Mouse (Mus musculus): ENCODE data around the gene Coa6. TPM values are rescaled to one million over a fixed set of nuclear protein-coding genes. Genes with fewer than 3 reads are reported as not detected.

Gene Coa6
- polyA plus RNA-seq, 1 experiment from 2014 or later: 48.9 TPM

- Histone ChIP-seq H3K9me3 (replicated peaks) (no peaks in the 10 kb centered on the region), H3K4me1 (no peaks in the 10 kb centered on the region), H3K9ac (no peak overlapping the region), H3K36me3 (peaks cover 30% of the 10 kb centered on the region), H3K27ac (replicated peaks) (no peak overlapping the region), H3K4me2 (replicated peaks) (no peak overlapping the region), H3K27me3 (no peaks in the 10 kb centered on the region), H3K4me3 (replicated peaks) (no peak overlapping the region)
- ATAC-seq (ENCODE audit: insufficient number of reproducible peaks, low FRiP score, low TSS enrichment, low read depth): no peak
- WGBS: 85% methylated on average over 7 of the region's 7 CpGs
Measured at GRCm38 (mm10) chr8:126464071-126464470, 41.8 kb downstream of the Coa6 start.

GRCm38 (mm10) chr8:126473802-126474298 is 51.5 kb downstream of the Coa6 start:
- WGBS: 11% methylated on average over 16 of the region's 16 CpGs
- ATAC-seq (ENCODE audit: insufficient number of reproducible peaks, low FRiP score, low TSS enrichment, low read depth): no peak
- H3K9me3 ChIP-seq (replicated peaks): no peaks in the 10 kb centered on the region
- peaks cover 18% of the 10 kb centered on the region for H3K4me1 ChIP-seq
- H3K27me3 ChIP-seq: no peaks in the 10 kb centered on the region
- H3K36me3 ChIP-seq: peaks cover 10% of the 10 kb centered on the region; the same call in 1 of the 2 replicates
- peak overlapping the region; percentile 94 for H3K4me3 ChIP-seq (replicated peaks)
- H3K9ac ChIP-seq: peak overlapping the region; percentile 81
- H3K4me2 ChIP-seq (replicated peaks): peak overlapping the region; percentile 81
- H3K27ac ChIP-seq (replicated peaks): peak overlapping the region; percentile 88

GRCm38 (mm10) chr8:126474299-126475187 is 52.2 kb downstream of the Coa6 start, which contains the start of gene Tarbp1:
Gene Tarbp1, minus strand, starts transcription at chr8:126475065.
- ATAC-seq (ENCODE audit: insufficient number of reproducible peaks, low FRiP score, low TSS enrichment, low read depth): peak; percentile 94
- Histone ChIP-seq H3K9me3 (replicated peaks) (no peaks in the 10 kb centered on the region), H3K9ac (peak within 1 kb of the TSS; percentile 81), H3K4me2 (replicated peaks) (peak within 1 kb of the TSS; percentile 81), H3K27ac (replicated peaks) (peak within 1 kb of the TSS; percentile 88), H3K36me3 (0 out of 2 replicates have a peak, but pooled peaks cover 7% of the 10 kb centered on the region), H3K4me1 (peaks cover 18% of the 10 kb centered on the region), H3K4me3 (replicated peaks) (peak within 1 kb of the TSS; percentile 94), H3K27me3 (no peaks in the 10 kb centered on the region)
- WGBS: under 1% methylated on average over 115 of the region's 124 CpGs

Other genes starting within 250 kb of the Coa6 start
- gene Slc35f3, start 124.0 kb upstream of the Coa6 start, polyA plus RNA-seq (2015; fragmentation: Nextera tagmentation; extraction: Ambion mirVana): 0.63 and 0.71 TPM in 2 replicates
- 2.4 and 3.0 TPM in 2 replicates for gene Tarbp1, start 52.5 kb downstream of the Coa6 start, polyA plus RNA-seq (2015; fragmentation: Nextera tagmentation; extraction: Ambion mirVana)
- 12.5 and 14.7 TPM in 2 replicates for gene Irf2bp2, start 171.5 kb downstream of the Coa6 start, polyA plus RNA-seq (2015; fragmentation: Nextera tagmentation; extraction: Ambion mirVana)

All from embryonic facial prominence, embryonic 15.5 days (tissue).